Mouse (Mus musculus): ENCODE results near the gene Selenon.

Gene Selenon

GRCm38 (mm10) chr4:134551494-134552316 lies at the start of gene Selenon:
TSS of gene Selenon (minus strand) at chr4:134552166.
- DNase-seq (ENCODE audit: low spot score in 2 of 2), result no peak

- no peak for DNase-seq (ENCODE audit: low spot score in 2 of 2)
Observed at GRCm38 (mm10) chr4:134601404-134601803, 49.4 kb upstream of the Selenon start.

GRCm38 (mm10) chr4:134600777-134601176 lies 48.8 kb upstream of the Selenon start:
- DNase-seq (ENCODE audit: low spot score in 2 of 2), result no peak

GRCm38 (mm10) chr4:134600060-134600459 lies 48.1 kb upstream of the Selenon start:
- no peak for DNase-seq (ENCODE audit: low spot score in 2 of 2)

GRCm38 (mm10) chr4:134596816-134597692 lies 45.1 kb upstream of the Selenon start:
- DNase-seq (ENCODE audit: low spot score in 2 of 2), result no peak

- no peak for DNase-seq (ENCODE audit: low spot score in 2 of 2)
Observed at GRCm38 (mm10) chr4:134594731-134595439, 42.9 kb upstream of the Selenon start.

- DNase-seq (ENCODE audit: low spot score in 2 of 2), result no peak
Observed at GRCm38 (mm10) chr4:134592442-134592841, 40.5 kb upstream of the Selenon start.

- DNase-seq (ENCODE audit: low spot score in 2 of 2), result no peak
Observed at GRCm38 (mm10) chr4:134591506-134592061, 39.6 kb upstream of the Selenon start.

GRCm38 (mm10) chr4:134590227-134590926 lies 38.4 kb upstream of the Selenon start:
- no peak for DNase-seq (ENCODE audit: low spot score in 2 of 2)

- no peak for DNase-seq (ENCODE audit: low spot score in 2 of 2)
Observed at GRCm38 (mm10) chr4:134589786-134590185, 37.8 kb upstream of the Selenon start.

- DNase-seq (ENCODE audit: low spot score in 2 of 2), result no peak
Observed at GRCm38 (mm10) chr4:134588951-134589350, 37.0 kb upstream of the Selenon start.

GRCm38 (mm10) chr4:134588287-134588686 lies 36.3 kb upstream of the Selenon start:
- no peak for DNase-seq (ENCODE audit: low spot score in 2 of 2)

GRCm38 (mm10) chr4:134587636-134588197 lies 35.8 kb upstream of the Selenon start:
- no peak for DNase-seq (ENCODE audit: low spot score in 2 of 2)

GRCm38 (mm10) chr4:134586631-134587030 lies 34.7 kb upstream of the Selenon start:
- DNase-seq (ENCODE audit: low spot score in 2 of 2), result no peak

GRCm38 (mm10) chr4:134586126-134586525 lies 34.2 kb upstream of the Selenon start:
- DNase-seq (ENCODE audit: low spot score in 2 of 2), result no peak

- no peak for DNase-seq (ENCODE audit: low spot score in 2 of 2)
Observed at GRCm38 (mm10) chr4:134583513-134583912, 31.5 kb upstream of the Selenon start.

GRCm38 (mm10) chr4:134581365-134581764 lies 29.4 kb upstream of the Selenon start:
- DNase-seq (ENCODE audit: low spot score in 2 of 2), result no peak

GRCm38 (mm10) chr4:134580351-134581148 lies 28.6 kb upstream of the Selenon start:
- peak; percentile 44 to 49 for DNase-seq (ENCODE audit: low spot score in 2 of 2)

GRCm38 (mm10) chr4:134579620-134580019 lies 27.7 kb upstream of the Selenon start:
- DNase-seq (ENCODE audit: low spot score in 2 of 2), result no peak

GRCm38 (mm10) chr4:134579212-134579611 lies 27.2 kb upstream of the Selenon start:
- no peak for DNase-seq (ENCODE audit: low spot score in 2 of 2)
